ENCODE assay signal across 12 mouse cellular contexts in the genomic region with DNA sequence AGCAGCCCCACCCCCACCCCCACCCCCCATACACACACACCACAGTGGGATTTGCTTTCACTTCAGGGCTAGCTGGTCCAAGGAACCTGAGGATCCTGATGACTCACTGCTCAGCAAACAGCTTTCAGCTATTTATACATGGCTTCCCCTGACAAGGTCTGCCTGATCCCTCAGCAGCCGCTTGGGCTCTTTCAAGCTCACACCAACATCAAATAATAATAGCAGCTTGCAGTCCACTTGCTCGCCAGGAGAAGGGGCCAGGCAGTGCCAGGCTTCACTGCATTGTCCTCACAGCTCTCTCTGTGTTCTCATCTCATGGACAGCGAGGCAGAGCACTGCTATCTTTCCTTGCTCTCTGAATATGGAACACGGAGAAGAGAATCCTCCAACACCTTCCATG.
DNase-seq lines count a peak whose midpoint lies in the region; ATAC-seq lines count a peak whose summit lies in the region.
"Had no signal": no experiment of that assay in that cellular context is flagged by ENCODE, and none has a peak within 500 bp of the region (broad histone marks: within the 10 kb centered on the region; RNA-seq: fewer than 3 reads in every experiment).

No protein-coding gene starts in this region.

- no peaks in the 10 kb centered on the region for H3K27me3 ChIP-seq in intestine, embryonic 14.5 days (replicated peaks; ENCODE audit: control insufficient read depth, insufficient read depth, low read length)
- no peaks in the 10 kb centered on the region for H3K27me3 ChIP-seq in intestine, embryonic 16.5 days (replicated peaks; ENCODE audit: control insufficient read depth, insufficient read depth, low read length)
- H3K27me3 ChIP-seq: forebrain, embryonic 12.5 days; lung, embryonic 15.5 days had no signal

- peak; percentile 61; the same call in 1 of the 2 replicates for ATAC-seq in intestine, embryonic 14.5 days (replicated peaks; ENCODE audit: low FRiP score, low TSS enrichment, low read depth)
- ATAC-seq in intestine, embryonic 16.5 days, result no peak
- no peak for ATAC-seq in inflammation-experienced regulatory T-cells, adult 6 months
- ATAC-seq: activated CD4-positive, CD25-positive, alpha-beta regulatory T cell, adult 4 months had no signal

- H3K9ac ChIP-seq in intestine, embryonic 14.5 days (ENCODE audit: low read length), result no peak overlapping the region
- no peak overlapping the region for H3K9ac ChIP-seq in intestine, embryonic 16.5 days (ENCODE audit: low read depth, low read length)
- H3K9ac ChIP-seq: forebrain, embryonic 12.5 days; lung, embryonic 15.5 days had no signal

- H3K36me3 ChIP-seq in intestine, embryonic 14.5 days (ENCODE audit: control insufficient read depth, insufficient read depth, low read length), result no peaks in the 10 kb centered on the region
- H3K36me3 ChIP-seq in intestine, embryonic 16.5 days (ENCODE audit: control insufficient read depth, insufficient read depth, low read length), result no peaks in the 10 kb centered on the region
- H3K36me3 ChIP-seq: forebrain, embryonic 12.5 days; lung, embryonic 15.5 days had no signal

- no peaks in the 10 kb centered on the region for H3K4me1 ChIP-seq in intestine, embryonic 14.5 days (replicated peaks; ENCODE audit: control insufficient read depth, insufficient read depth, low read length)
- H3K4me1 ChIP-seq in intestine, embryonic 16.5 days (ENCODE audit: control insufficient read depth, insufficient read depth, low read length), result peaks cover 7% of the 10 kb centered on the region
- H3K4me1 ChIP-seq: lung, embryonic 15.5 days had no signal

- H3K4me2 ChIP-seq in intestine, embryonic 14.5 days (ENCODE audit: low read length), result no peak overlapping the region
- no peak overlapping the region for H3K4me2 ChIP-seq in intestine, embryonic 16.5 days (ENCODE audit: low read depth, low read length)
- H3K4me2 ChIP-seq: forebrain, embryonic 12.5 days; lung, embryonic 15.5 days had no signal

- DNase-seq in embryo, embryonic 10 days (ENCODE audit: low spot score), result peak; percentile 8
- DNase-seq in embryo, embryonic 9.5 days (ENCODE audit: extremely low spot score), result no peak
- DNase-seq in intestine, embryonic 14.5 days (ENCODE audit: low spot score), result no peak
- peak; percentile 68 for DNase-seq in 3T3-L1 (ENCODE audit: low read depth, low spot score)
- DNase-seq in brain, adult 2 months (ENCODE audit: low read depth, low spot score), result peak; percentile 80
- DNase-seq in kidney, postnatal 14 days, result no peak
- DNase-seq: kidney, postnatal 25 days had no signal

- H3K4me3 ChIP-seq in intestine, embryonic 14.5 days (ENCODE audit: low read depth, low read length), result no peak overlapping the region
- H3K4me3 ChIP-seq in intestine, embryonic 16.5 days (ENCODE audit: low read length), result no peak overlapping the region
- H3K4me3 ChIP-seq: forebrain, embryonic 12.5 days; lung, embryonic 15.5 days had no signal

- no peak overlapping the region for H3K27ac ChIP-seq in intestine, embryonic 14.5 days (ENCODE audit: low read depth)
- no peak overlapping the region for H3K27ac ChIP-seq in intestine, embryonic 16.5 days (ENCODE audit: low read length)
- H3K27ac ChIP-seq: forebrain, embryonic 12.5 days; lung, embryonic 15.5 days had no signal

- 52% methylated on average over 4 of the region's 4 CpGs for WGBS in intestine, embryonic 14.5 days
- WGBS in intestine, embryonic 16.5 days, result 46% methylated on average over 4 of the region's 4 CpGs

- H3K9me3 ChIP-seq in intestine, embryonic 14.5 days (ENCODE audit: control insufficient read depth, low read length), result no peaks in the 10 kb centered on the region
- no peaks in the 10 kb centered on the region for H3K9me3 ChIP-seq in intestine, embryonic 16.5 days (ENCODE audit: control insufficient read depth, low read length)
- H3K9me3 ChIP-seq: forebrain, embryonic 12.5 days; lung, embryonic 15.5 days had no signal

Comparison
In these comparisons a context has a peak if more than half of its experiments do, and no peak if none do; other contexts are left out.
1. DNase-seq: peak in embryo, embryonic 10 days (single experiment), 3T3-L1 (single experiment) and brain, adult 2 months (single experiment); none in embryo, embryonic 9.5 days (single experiment), intestine, embryonic 14.5 days (single experiment) and kidney, postnatal 14 days (single experiment).